Mouse (Mus musculus) brain, embryonic 14.5 days (tissue): Measurements from ENCODE around the gene Gm43738.
A peak's percentile ranks its signal among the peaks of the same experiment; 100 is the strongest.

ENCODE experiments used
- CTCF ChIP-seq: fragments of 200-500 bp; IDR thresholded peaks from 2 replicates; pipeline ENCODE4 v1.5.1; 2012; ENCODE audit warnings: inconsistent platforms, mild to moderate bottlenecking, moderate library complexity, borderline replicate concordance; ENCODE audit not compliant: insufficient read depth, insufficient read length; ENCODE audit errors: extremely low read depth
- POLR2A ChIP-seq: fragments of 200-500 bp; IDR thresholded peaks from 2 replicates; pipeline ENCODE4 v1.6.1; 2012; ENCODE audit warnings: mild to moderate bottlenecking, inconsistent platforms, borderline replicate concordance; ENCODE audit not compliant: poor library complexity, insufficient read depth, insufficient read length, severe bottlenecking; ENCODE audit errors: extremely low read depth

GRCm38 (mm10) chr3:89058783-89059182 lies 42.1 kb downstream of the Gm43738 start:
- TF ChIP-seq CTCF, result peak; percentile 57; the same call in 1 of the 2 replicates
- TF ChIP-seq POLR2A, result no peak
